In the genomic region with DNA sequence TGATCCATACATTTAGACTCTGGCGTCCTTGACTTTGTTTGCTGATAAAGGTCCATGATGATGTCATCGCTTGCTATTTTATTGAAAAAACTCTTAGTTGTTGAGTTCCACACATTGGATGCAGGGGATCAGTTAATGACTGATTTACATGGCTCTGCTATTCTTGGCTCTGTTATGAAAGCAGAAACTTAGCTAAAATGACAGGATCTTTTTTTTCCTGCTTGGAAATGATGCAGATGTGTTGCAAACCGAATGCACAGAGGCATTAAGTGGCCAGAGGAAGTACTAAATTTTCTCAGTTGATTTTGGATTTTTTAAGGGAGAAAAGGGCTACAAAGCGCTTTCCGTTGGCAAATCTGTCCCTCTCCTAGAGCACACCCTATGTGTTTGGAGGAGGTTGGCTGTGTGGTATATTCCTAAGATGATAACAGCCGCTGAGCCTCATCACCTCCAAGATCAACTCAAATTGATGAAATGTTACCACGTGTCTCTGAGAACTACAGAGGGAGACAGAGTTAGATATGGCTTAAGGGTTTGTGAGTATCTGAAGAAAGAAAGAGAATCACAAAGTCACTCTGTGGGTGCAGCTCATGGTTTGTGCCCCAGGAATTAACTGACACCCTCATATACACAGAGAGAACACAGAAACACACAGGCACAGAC, we compare ENCODE assay signal across 24 mouse cellular contexts.
DNase-seq lines count a peak whose midpoint lies in the region; ATAC-seq and TF ChIP-seq lines count a peak whose summit lies in the region.
"Had no signal": no experiment of that assay in that cellular context is flagged by ENCODE, and none has a peak within 500 bp of the region (broad histone marks: within the 10 kb centered on the region; RNA-seq: fewer than 3 reads in every experiment).

No protein-coding gene starts in this region.

- H3K4me1 ChIP-seq in intestine, embryonic 14.5 days (replicated peaks; ENCODE audit: control insufficient read depth, insufficient read depth, low read length) = peaks cover 22% of the 10 kb centered on the region
- no peaks in the 10 kb centered on the region for H3K4me1 ChIP-seq in intestine, postnatal 0 days (replicated peaks; ENCODE audit: control insufficient read depth, insufficient read depth, low read length)
- no peaks in the 10 kb centered on the region for H3K4me1 ChIP-seq in kidney, postnatal 0 days (replicated peaks; ENCODE audit: insufficient read depth, low read length)
- no peaks in the 10 kb centered on the region for H3K4me1 ChIP-seq in intestine, embryonic 15.5 days (replicated peaks)
- H3K4me1 ChIP-seq in stomach, embryonic 15.5 days = peaks cover 9% of the 10 kb centered on the region

- no peaks in the 10 kb centered on the region for H3K27me3 ChIP-seq in intestine, embryonic 14.5 days (replicated peaks; ENCODE audit: control insufficient read depth, insufficient read depth, low read length)
- H3K27me3 ChIP-seq in intestine, postnatal 0 days (replicated peaks; ENCODE audit: control insufficient read depth, insufficient read depth, low read length) = no peaks in the 10 kb centered on the region
- H3K27me3 ChIP-seq in kidney, postnatal 0 days (ENCODE audit: insufficient read depth, low read length) = no peaks in the 10 kb centered on the region
- no peaks in the 10 kb centered on the region for H3K27me3 ChIP-seq in intestine, embryonic 15.5 days (replicated peaks)
- H3K27me3 ChIP-seq in stomach, embryonic 15.5 days (replicated peaks) = no peaks in the 10 kb centered on the region
- H3K27me3 ChIP-seq: CH12.LX; embryonic facial prominence, embryonic 13.5 days; liver, embryonic 15.5 days; midbrain, embryonic 12.5 days had no signal

- H3K9ac ChIP-seq in intestine, embryonic 14.5 days (ENCODE audit: low read length) = no peak overlapping the region
- no peak overlapping the region for H3K9ac ChIP-seq in intestine, postnatal 0 days (ENCODE audit: low read depth, low read length)
- H3K9ac ChIP-seq in kidney, postnatal 0 days (ENCODE audit: low read depth, low read length) = no peak overlapping the region
- no peak overlapping the region for H3K9ac ChIP-seq in intestine, embryonic 15.5 days
- H3K9ac ChIP-seq in stomach, embryonic 15.5 days = no peak overlapping the region
- H3K9ac ChIP-seq: embryonic facial prominence, embryonic 13.5 days; forebrain, embryonic 12.5 days; liver, embryonic 15.5 days; midbrain, embryonic 12.5 days had no signal

- no peak for TF ChIP-seq CTCF in intestine, postnatal 0 days (IDR thresholded peaks at IDR 0.05; ENCODE audit: low read depth)
- TF ChIP-seq CTCF in kidney, postnatal 0 days (IDR thresholded peaks at IDR 0.05; ENCODE audit: low read depth) = no peak

- H3K4me3 ChIP-seq in intestine, embryonic 14.5 days (ENCODE audit: low read depth, low read length) = no peak overlapping the region
- no peak overlapping the region for H3K4me3 ChIP-seq in intestine, postnatal 0 days (ENCODE audit: low read depth, low read length)
- H3K4me3 ChIP-seq in kidney, postnatal 0 days (replicated peaks; ENCODE audit: low read depth, low read length) = no peak overlapping the region
- no peak overlapping the region for H3K4me3 ChIP-seq in intestine, embryonic 15.5 days (replicated peaks)
- H3K4me3 ChIP-seq in stomach, embryonic 15.5 days (replicated peaks) = no peak overlapping the region
- H3K4me3 ChIP-seq: embryonic facial prominence, embryonic 13.5 days; erythroblast, embryonic 14.5 days; forebrain, embryonic 12.5 days; gastrocnemius, adult 2 months; left cerebral cortex, adult 2 months; liver, embryonic 15.5 days; midbrain, embryonic 12.5 days had no signal

- peak overlapping the region; percentile 70 for H3K27ac ChIP-seq in intestine, embryonic 14.5 days (ENCODE audit: low read depth)
- H3K27ac ChIP-seq in intestine, postnatal 0 days (ENCODE audit: low read depth, low read length) = no peak overlapping the region
- peak overlapping the region; percentile 62 for H3K27ac ChIP-seq in kidney, postnatal 0 days
- 0 out of 2 replicates have a peak overlapping the region, but pooled peaks have one; percentile 8 for H3K27ac ChIP-seq in intestine, embryonic 15.5 days
- peak overlapping the region; percentile 52; the same call in 1 of the 2 replicates for H3K27ac ChIP-seq in stomach, embryonic 15.5 days
- H3K27ac ChIP-seq: forebrain, embryonic 12.5 days; gastrocnemius, adult 2 months; hindbrain, postnatal 0 days; left cerebral cortex, adult 2 months; liver, embryonic 15.5 days; midbrain, embryonic 12.5 days had no signal

- ATAC-seq in intestine, embryonic 14.5 days (replicated peaks; ENCODE audit: low FRiP score, low TSS enrichment, low read depth) = 0 out of 2 replicates have a peak, but pooled peaks have one; percentile 35
- ATAC-seq in intestine, postnatal 0 days = no peak
- no peak for ATAC-seq in kidney, postnatal 0 days (replicated peaks; ENCODE audit: low FRiP score, low read depth)
- 0 out of 2 replicates have a peak, but pooled peaks have one; percentile 34 for ATAC-seq in intestine, embryonic 15.5 days
- ATAC-seq in stomach, embryonic 15.5 days (ENCODE audit: insufficient read depth, low FRiP score, low read depth) = no peak
- ATAC-seq in megakaryocyte progenitor cell, adult 5-6 weeks (replicated peaks; ENCODE audit: poor library complexity) = no peak
- ATAC-seq: hindbrain, postnatal 0 days had no signal

- WGBS in intestine, embryonic 14.5 days = 47% methylated on average over 7 of the region's 7 CpGs
- WGBS in intestine, postnatal 0 days = 63% methylated on average over 7 of the region's 7 CpGs
- 62% methylated on average over 7 of the region's 7 CpGs for WGBS in kidney, postnatal 0 days
- 52% methylated on average over 7 of the region's 7 CpGs for WGBS in intestine, embryonic 15.5 days
- WGBS in stomach, embryonic 15.5 days = 54% methylated on average over 7 of the region's 7 CpGs

- no peak overlapping the region for H3K4me2 ChIP-seq in intestine, embryonic 14.5 days (ENCODE audit: low read length)
- H3K4me2 ChIP-seq in intestine, postnatal 0 days (replicated peaks; ENCODE audit: low read depth) = no peak overlapping the region
- no peak overlapping the region for H3K4me2 ChIP-seq in kidney, postnatal 0 days (ENCODE audit: low read length)
- no peak overlapping the region for H3K4me2 ChIP-seq in intestine, embryonic 15.5 days (replicated peaks)
- H3K4me2 ChIP-seq in stomach, embryonic 15.5 days = no peak overlapping the region
- H3K4me2 ChIP-seq: embryonic facial prominence, embryonic 13.5 days; forebrain, embryonic 12.5 days; heart, embryonic 11.5 days; liver, embryonic 15.5 days; midbrain, embryonic 12.5 days had no signal

- no peak for DNase-seq in intestine, embryonic 14.5 days (ENCODE audit: low spot score)
- DNase-seq in kidney, postnatal 0 days (ENCODE audit: low spot score) = peak; percentile 88
- DNase-seq in kidney, postnatal 36 days = no peak
- DNase-seq: adrenal gland, adult 8-10 months; B cell, adult 2 months; cerebellum, adult 11-12 months; cerebellum, postnatal 10 days; gastrocnemius, adult 2 months; heart, postnatal 14 days; lung, postnatal 14 days had no signal

- H3K9me3 ChIP-seq in intestine, embryonic 14.5 days (ENCODE audit: control insufficient read depth, low read length) = peaks cover 5% of the 10 kb centered on the region; the same call in 1 of the 2 replicates
- H3K9me3 ChIP-seq in intestine, postnatal 0 days (ENCODE audit: control insufficient read depth) = no peaks in the 10 kb centered on the region; the same call in 1 of the 2 replicates
- no peaks in the 10 kb centered on the region for H3K9me3 ChIP-seq in kidney, postnatal 0 days (replicated peaks; ENCODE audit: low read length)
- H3K9me3 ChIP-seq in intestine, embryonic 15.5 days = no peaks in the 10 kb centered on the region
- H3K9me3 ChIP-seq in stomach, embryonic 15.5 days = no peaks in the 10 kb centered on the region
- H3K9me3 ChIP-seq: liver, embryonic 15.5 days; midbrain, embryonic 12.5 days had no signal

- H3K36me3 ChIP-seq in intestine, embryonic 14.5 days (ENCODE audit: control insufficient read depth, insufficient read depth, low read length) = no peaks in the 10 kb centered on the region
- no peaks in the 10 kb centered on the region for H3K36me3 ChIP-seq in intestine, postnatal 0 days (ENCODE audit: control insufficient read depth, insufficient read depth)
- no peaks in the 10 kb centered on the region for H3K36me3 ChIP-seq in kidney, postnatal 0 days (ENCODE audit: insufficient read depth, low read length)
- H3K36me3 ChIP-seq in intestine, embryonic 15.5 days = no peaks in the 10 kb centered on the region
- no peaks in the 10 kb centered on the region for H3K36me3 ChIP-seq in stomach, embryonic 15.5 days
- H3K36me3 ChIP-seq: forebrain, embryonic 12.5 days; G1E; liver, embryonic 15.5 days; midbrain, embryonic 12.5 days had no signal

Comparison
In these comparisons a context has a peak if more than half of its experiments do, and no peak if none do; other contexts are left out.
1. ATAC-seq: peak in intestine, embryonic 14.5 days (single experiment) and intestine, embryonic 15.5 days (single experiment); none in intestine, postnatal 0 days (single experiment), kidney, postnatal 0 days (single experiment), stomach, embryonic 15.5 days (single experiment) and megakaryocyte progenitor cell, adult 5-6 weeks (single experiment).